Mouse (Mus musculus) stomach, embryonic 14.5 days (tissue): ENCODE measurements around the gene Bhmt. TPM values are rescaled to one million over a fixed set of nuclear protein-coding genes. Genes with fewer than 3 reads are reported as not detected.

Experiments used
- ATAC-seq: fragments of 200-750 bp; cut with Nextera tagmentation; 2 replicates; pipeline ENCODE4 v1.8.0; 2017; ENCODE audit warnings: low read depth, moderate TSS enrichment; ENCODE audit not compliant: insufficient number of reproducible peaks, insufficient read depth, low FRiP score
- H3K27ac ChIP-seq: fragments of 300-500 bp; sonication (generic); 2 replicates; pipeline ENCODE4 v1.5.1; 2014; ENCODE audit warnings: mild to moderate bottlenecking, low read length, moderate library complexity, mixed read lengths
- H3K27me3 ChIP-seq: fragments of 300-500 bp; sonication (generic); 2 replicates; pipeline ENCODE4 v1.6.1; 2014; ENCODE audit warnings: low read length, control low read depth, mixed read lengths; ENCODE audit not compliant: control insufficient read depth, insufficient read depth
- H3K36me3 ChIP-seq: fragments of 300-500 bp; sonication (generic); 2 replicates; pipeline ENCODE4 v1.6.1; 2014; ENCODE audit warnings: mild to moderate bottlenecking, control low read depth, low read length, moderate library complexity, mixed read lengths; ENCODE audit not compliant: control insufficient read depth, insufficient read depth
- H3K4me1 ChIP-seq: fragments of 300-500 bp; sonication (generic); 2 replicates; pipeline ENCODE4 v1.6.1; 2014; ENCODE audit warnings: low read length, control low read depth, mixed read lengths; ENCODE audit not compliant: control insufficient read depth, insufficient read depth
- H3K4me2 ChIP-seq: fragments of 300-500 bp; sonication (generic); replicated peaks from 2 replicates; pipeline ENCODE4 v1.6.1; 2014; ENCODE audit warnings: low read depth, low read length, control low read depth
- H3K4me3 ChIP-seq: fragments of 300-500 bp; sonication (generic); 2 replicates; pipeline ENCODE4 v1.5.1; 2014; ENCODE audit warnings: low read depth, low read length, control low read depth
- H3K9ac ChIP-seq: fragments of 300-500 bp; sonication (generic); replicated peaks from 2 replicates; pipeline ENCODE4 v1.6.1; 2014; ENCODE audit warnings: low read depth, mild to moderate bottlenecking, control low read depth, low read length, moderate library complexity, mixed read lengths
- H3K9me3 ChIP-seq: fragments of 300-500 bp; sonication (generic); 2 replicates; pipeline ENCODE4 v1.6.1; 2016; ENCODE audit warnings: low read depth, low read length, control low read depth; ENCODE audit not compliant: control insufficient read depth
- WGBS: fragments of 180-500 bp; shearing (Covaris S2); extraction: QIAGEN DNeasy Blood & Tissue Kit; methylation state at CpG from one replicate; pipeline ENCODE4 v1.1.7; 2014; 5-methylcytosine and 5-hydroxymethylcytosine counted together
- polyA plus RNA-seq: library from polyadenylated mRNA; unstranded; fragments of >200 nt; fragmentation: Nextera tagmentation; extraction: Ambion mirVana; gene quantifications from 2 replicates; pipeline ENCODE4 v1.2.1, GENCODE M21; 2014

Gene Bhmt
- polyA plus RNA-seq, 1 experiment from 2014 or later = 0.10 TPM

DNA sequence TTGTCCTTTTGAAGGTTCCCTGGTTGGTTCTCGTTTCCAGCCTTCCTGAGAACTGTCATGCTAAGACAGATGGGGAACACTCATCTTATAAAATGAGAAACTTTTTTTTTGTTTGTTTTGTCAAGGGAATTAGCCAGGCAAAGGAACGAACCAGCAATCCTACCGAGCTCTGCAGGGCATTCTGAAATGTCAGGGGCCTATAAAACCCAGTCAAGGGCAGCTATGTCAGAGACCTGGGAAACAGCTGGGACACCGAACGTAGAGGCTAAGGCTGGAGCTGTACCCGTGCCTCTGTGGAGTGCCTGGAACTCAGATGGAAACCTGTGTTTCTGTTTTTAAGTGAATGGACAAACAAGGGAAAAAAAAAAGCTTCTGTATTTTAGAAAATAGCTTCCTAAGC, 8.9 kb downstream of the Bhmt start:
- Histone ChIP-seq H3K9me3 (no peaks in the 10 kb centered on the region), H3K36me3 (no peaks in the 10 kb centered on the region), H3K4me1 (no peaks in the 10 kb centered on the region), H3K27ac (no peak overlapping the region), H3K4me2 (no peak overlapping the region), H3K27me3 (no peaks in the 10 kb centered on the region), H3K4me3 (no peak overlapping the region), H3K9ac (no peak overlapping the region)
- 30% methylated on average over 6 of the region's 6 CpGs for WGBS
- ATAC-seq = no peak

- no peak overlapping the region for H3K27ac ChIP-seq
- no peak for ATAC-seq
Observed at GRCm38 (mm10) chr13:93614361-93614948, 23.3 kb downstream of the Bhmt start.

GRCm38 (mm10) chr13:93613771-93614170, 24.0 kb downstream of the Bhmt start:
- WGBS = 61% methylated on average over 4 of the region's 4 CpGs
- 0 out of 2 replicates have a peak, but pooled peaks cover 4% of the 10 kb centered on the region for H3K4me1 ChIP-seq
- ATAC-seq = no peak
- H3K4me2 ChIP-seq = no peak overlapping the region
- no peaks in the 10 kb centered on the region for H3K9me3 ChIP-seq
- no peak overlapping the region for H3K27ac ChIP-seq
- no peak overlapping the region for H3K4me3 ChIP-seq
- H3K9ac ChIP-seq = no peak overlapping the region
- H3K36me3 ChIP-seq = no peaks in the 10 kb centered on the region
- H3K27me3 ChIP-seq = no peaks in the 10 kb centered on the region

More at GRCm38 (mm10) chr13:93614361-93614948, 23.3 kb downstream of the Bhmt start:
- Histone ChIP-seq H3K4me1 (0 out of 2 replicates have a peak, but pooled peaks cover 4% of the 10 kb centered on the region), H3K4me3 (no peak overlapping the region), H3K27me3 (no peaks in the 10 kb centered on the region), H3K9ac (no peak overlapping the region), H3K36me3 (no peaks in the 10 kb centered on the region), H3K9me3 (no peaks in the 10 kb centered on the region), H3K4me2 (no peak overlapping the region)
- WGBS = 12% methylated on average over 6 of the region's 6 CpGs

GRCm38 (mm10) chr13:93612660-93613607, 24.8 kb downstream of the Bhmt start:
- Histone ChIP-seq H3K9ac (no peak overlapping the region), H3K4me2 (no peak overlapping the region), H3K4me3 (no peak overlapping the region), H3K9me3 (no peaks in the 10 kb centered on the region), H3K27me3 (no peaks in the 10 kb centered on the region), H3K4me1 (0 out of 2 replicates have a peak, but pooled peaks cover 4% of the 10 kb centered on the region), H3K27ac (peak overlapping the region; percentile 27; the same call in 1 of the 2 replicates), H3K36me3 (no peaks in the 10 kb centered on the region)
- 43% methylated on average over 19 of the region's 19 CpGs for WGBS
- peak; percentile 66; the same call in 1 of the 2 replicates for ATAC-seq

GRCm38 (mm10) chr13:93608476-93608875, 29.3 kb downstream of the Bhmt start:
- no peak for ATAC-seq
- Histone ChIP-seq H3K27ac (no peak overlapping the region), H3K4me2 (no peak overlapping the region), H3K9ac (no peak overlapping the region), H3K27me3 (no peaks in the 10 kb centered on the region), H3K4me3 (no peak overlapping the region), H3K36me3 (no peaks in the 10 kb centered on the region), H3K9me3 (no peaks in the 10 kb centered on the region), H3K4me1 (0 out of 2 replicates have a peak, but pooled peaks cover 4% of the 10 kb centered on the region)
- 84% methylated on average over 2 of the region's 2 CpGs for WGBS

DNA sequence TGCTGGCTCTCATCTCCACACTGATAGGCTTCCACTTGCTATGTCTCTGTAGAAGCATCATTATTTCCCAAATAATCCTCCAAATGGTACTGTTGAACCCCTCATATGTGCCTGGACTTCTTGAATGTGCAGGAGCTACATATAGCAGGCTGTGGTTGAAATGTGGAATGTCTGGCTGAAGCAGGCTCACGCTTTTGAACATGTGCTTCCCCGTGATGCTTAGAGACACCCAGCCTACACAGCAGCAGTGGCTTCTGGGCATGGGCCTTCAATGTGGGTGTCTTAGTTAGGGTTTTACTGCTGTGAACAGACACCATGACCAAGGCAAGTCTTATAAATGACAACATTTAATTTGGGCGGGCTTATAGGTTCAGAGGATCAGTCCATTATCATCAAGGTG, 30.1 kb downstream of the Bhmt start:
- Histone ChIP-seq H3K27me3 (no peaks in the 10 kb centered on the region), H3K4me1 (0 out of 2 replicates have a peak, but pooled peaks cover 3% of the 10 kb centered on the region), H3K4me3 (no peak overlapping the region), H3K36me3 (no peaks in the 10 kb centered on the region), H3K4me2 (no peak overlapping the region), H3K9ac (no peak overlapping the region), H3K9me3 (no peaks in the 10 kb centered on the region), H3K27ac (no peak overlapping the region)
- ATAC-seq = no peak
- 90% methylated on average over 3 of the region's 3 CpGs for WGBS

DNA sequence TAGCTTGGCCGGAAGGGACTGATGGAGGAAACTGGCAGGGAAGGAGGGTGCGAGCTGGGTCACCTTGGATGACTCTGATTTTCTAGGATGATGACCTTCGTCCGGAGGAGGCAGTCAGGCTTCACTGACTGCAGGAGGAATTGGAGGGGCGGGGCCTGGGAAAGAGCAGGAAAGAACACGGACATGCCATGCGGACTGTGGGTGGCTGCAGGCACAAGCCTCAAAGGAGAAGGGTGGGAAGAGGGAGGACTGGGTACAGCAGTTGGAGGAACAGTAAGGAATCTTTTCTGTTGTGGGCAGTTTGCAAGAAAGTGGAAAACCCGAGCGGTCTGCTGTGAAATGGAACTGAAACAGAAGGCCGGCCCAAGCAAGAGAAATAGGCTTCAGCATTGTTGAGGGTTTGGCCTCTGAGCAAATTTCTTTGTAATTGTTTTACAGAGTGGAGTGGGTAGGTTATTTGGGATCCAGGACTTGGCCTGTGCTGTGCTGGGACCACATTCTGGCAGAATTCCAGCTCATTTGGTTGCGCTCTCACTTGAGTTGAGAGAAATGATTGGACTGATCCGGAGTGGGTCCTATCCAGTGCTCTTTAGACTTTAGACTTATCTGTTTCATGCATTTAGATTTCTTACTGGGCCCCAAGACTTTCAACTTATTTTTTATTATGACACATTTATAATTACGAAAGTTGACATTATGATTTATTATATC, 30.7 kb downstream of the Bhmt start:
- H3K36me3 ChIP-seq = no peaks in the 10 kb centered on the region
- H3K27me3 ChIP-seq = no peaks in the 10 kb centered on the region
- H3K4me2 ChIP-seq = no peak overlapping the region
- H3K27ac ChIP-seq = no peak overlapping the region
- no peak overlapping the region for H3K4me3 ChIP-seq
- H3K9me3 ChIP-seq = no peaks in the 10 kb centered on the region
- no peak overlapping the region for H3K9ac ChIP-seq
- no peak for ATAC-seq
- 78% methylated on average over 13 of the region's 13 CpGs for WGBS
- H3K4me1 ChIP-seq = no peaks in the 10 kb centered on the region

DNA sequence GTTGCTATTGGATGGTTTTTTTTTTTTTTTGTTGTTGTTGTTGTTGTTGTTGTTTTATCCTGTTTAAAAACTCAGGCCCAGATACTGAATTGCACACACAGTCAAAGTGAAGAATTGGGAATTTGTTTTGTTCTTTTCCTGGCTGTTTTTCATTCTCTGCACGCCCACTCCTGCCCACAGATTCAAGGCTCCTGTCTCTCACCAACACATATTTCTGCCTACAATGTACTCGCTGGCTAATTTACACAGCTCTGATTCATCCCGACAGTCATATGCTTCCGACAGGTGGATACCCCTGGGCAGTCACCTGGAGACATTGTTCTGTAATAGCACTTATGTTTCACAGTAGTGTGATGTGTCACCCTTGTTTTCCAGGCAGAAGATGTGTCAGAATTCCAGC, 33.1 kb downstream of the Bhmt start:
- Histone ChIP-seq H3K9ac (no peak overlapping the region), H3K27me3 (no peaks in the 10 kb centered on the region), H3K27ac (no peak overlapping the region), H3K4me2 (no peak overlapping the region), H3K4me1 (no peaks in the 10 kb centered on the region), H3K9me3 (no peaks in the 10 kb centered on the region), H3K36me3 (no peaks in the 10 kb centered on the region), H3K4me3 (no peak overlapping the region)
- WGBS = 58% methylated on average over 4 of the region's 4 CpGs
- ATAC-seq = no peak
